In the genomic region with DNA sequence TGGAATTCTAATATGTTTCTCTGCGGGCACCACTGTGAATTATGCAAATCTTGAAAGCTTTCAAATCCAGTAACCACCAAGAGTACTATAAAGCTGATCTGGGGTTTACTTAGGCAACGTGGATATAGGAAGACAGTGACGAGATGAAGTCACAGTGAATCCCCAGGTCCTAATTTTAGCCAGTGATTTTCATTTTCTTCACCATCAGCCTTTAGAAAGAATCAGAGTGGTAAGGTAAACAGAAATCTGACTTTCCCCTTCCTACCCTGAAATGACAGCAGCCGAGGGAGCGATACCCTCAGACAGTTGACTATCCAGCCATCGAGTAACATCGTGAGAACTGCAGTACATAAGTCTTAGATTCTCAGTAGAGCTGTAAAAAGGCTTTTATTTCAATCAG, we compare ENCODE assay signal across 19 mouse cellular contexts. TPM values are rescaled to one million over a fixed set of nuclear protein-coding genes. Genes with fewer than 3 reads are reported as not detected.
"Had no signal": no experiment of that assay in that cellular context is flagged by ENCODE, and none has a peak within 500 bp of the region (broad histone marks: within the 10 kb centered on the region; RNA-seq: fewer than 3 reads in every experiment).

No protein-coding gene starts in this region.

- H3K36me3 ChIP-seq: midbrain, embryonic 13.5 days; midbrain, embryonic 15.5 days had no signal

- H3K4me1 ChIP-seq: midbrain, embryonic 13.5 days; midbrain, embryonic 15.5 days had no signal

- H3K4me2 ChIP-seq: lung, embryonic 14.5 days; midbrain, embryonic 11.5 days; midbrain, embryonic 13.5 days; midbrain, embryonic 15.5 days had no signal

- ATAC-seq: midbrain, embryonic 13.5 days; midbrain, embryonic 15.5 days had no signal

- DNase-seq: lung, adult 18-20 months; lung, embryonic 14.5 days; lung, postnatal 14 days; lung, postnatal 36 days; right cerebral cortex, postnatal 14 days; thymus, adult 18-20 months; thymus, postnatal 14 days; thymus, postnatal 36 days had no signal

- H3K9me3 ChIP-seq: midbrain, embryonic 13.5 days; midbrain, embryonic 15.5 days had no signal

- H3K27me3 ChIP-seq: megakaryocyte, embryonic 14.5 days; midbrain, embryonic 13.5 days; midbrain, embryonic 15.5 days had no signal

- H3K27ac ChIP-seq: liver, embryonic 14.5 days; macrophage; midbrain, embryonic 13.5 days; midbrain, embryonic 15.5 days had no signal

- H3K4me3 ChIP-seq: megakaryocyte, embryonic 14.5 days; midbrain, embryonic 13.5 days; midbrain, embryonic 15.5 days had no signal

- H3K9ac ChIP-seq: liver, embryonic 14.5 days; lung, embryonic 14.5 days; midbrain, embryonic 13.5 days; midbrain, embryonic 15.5 days had no signal

RNA-seq across cellular contexts. Expression of a gene that starts 16.3 kb away (rescaled TPM):
- total RNA-seq: midbrain, postnatal 0 days had no signal
- polyA plus RNA-seq: liver, embryonic 14.5 days; liver, embryonic 16.5 days; lung, embryonic 14.5 days; macrophage; midbrain, embryonic 11.5 days; midbrain, embryonic 13.5 days; midbrain, embryonic 15.5 days; midbrain, postnatal 0 days; neural tube, embryonic 11.5 days; stomach, embryonic 14.5 days; stomach, embryonic 16.5 days had no signal
